Mouse (Mus musculus): ENCODE data around the gene Amt. TPM values are rescaled to one million over a fixed set of nuclear protein-coding genes. Genes with fewer than 3 reads are reported as not detected.
"Not testable (repeated sequence)": the region's sequence is repeated elsewhere in the genome, so short reads cannot be mapped to it uniquely, and the experiment has no call there.

Gene Amt
- polyA plus RNA-seq, 1 experiment from 2014 or later, result 14.4 TPM

DNA sequence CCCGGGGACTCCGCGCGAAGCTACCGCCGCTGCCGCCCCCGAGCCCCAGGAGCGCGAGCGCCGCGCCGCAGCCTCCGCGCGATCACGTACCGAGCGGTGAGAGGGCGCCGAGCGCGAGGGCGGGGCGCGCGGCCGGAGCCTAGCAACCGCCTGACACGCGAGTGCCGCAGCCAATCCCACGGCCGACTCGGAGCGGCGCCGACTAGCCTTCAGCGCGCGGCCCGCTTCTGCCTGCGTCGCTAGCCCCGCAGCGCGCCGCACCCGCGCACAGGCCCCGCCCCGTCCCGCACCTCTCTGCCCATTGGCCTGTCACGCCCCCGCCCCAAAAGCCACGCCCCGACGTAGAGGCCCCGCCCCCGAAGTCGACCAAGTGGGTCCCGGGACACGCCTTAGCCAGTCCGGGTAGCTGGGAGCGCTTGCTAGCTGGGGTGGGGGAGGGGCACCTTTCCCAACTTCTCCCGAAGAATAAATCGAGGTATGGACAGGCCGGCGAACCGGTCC lies 32.9 kb upstream of the Amt start, which contains the start of gene Dag1:
TSS of gene Dag1 (minus strand) at position 269 of the 501 bp plus-strand sequence.
- no peaks in the 10 kb centered on the region for H3K36me3 ChIP-seq (ENCODE audit: control insufficient read depth, insufficient read depth)
- peak within 1 kb of the TSS; percentile 77 for H3K4me3 ChIP-seq (ENCODE audit: low read depth, low read length)
- peak within 1 kb of the TSS; percentile 98 for H3K4me2 ChIP-seq (ENCODE audit: low read depth, low read length)
- H3K4me1 ChIP-seq (ENCODE audit: control insufficient read depth, low read depth, low read length), result peaks cover 21% of the 10 kb centered on the region
- under 1% methylated on average over 70 of the region's 71 CpGs for WGBS (ENCODE audit: insufficient replicate concordance)
- H3K9ac ChIP-seq (ENCODE audit: low read depth, low read length), result peak within 1 kb of the TSS; percentile 84
- ATAC-seq (ENCODE audit: low read depth), result peak; percentile 97
- no peaks in the 10 kb centered on the region for H3K27me3 ChIP-seq (ENCODE audit: control insufficient read depth, insufficient read depth, low read depth, low read length)
- no peaks in the 10 kb centered on the region for H3K9me3 ChIP-seq (replicated peaks; ENCODE audit: control insufficient read depth, low read length)
- peak within 1 kb of the TSS; percentile 86 for H3K27ac ChIP-seq (ENCODE audit: low read length)

DNA sequence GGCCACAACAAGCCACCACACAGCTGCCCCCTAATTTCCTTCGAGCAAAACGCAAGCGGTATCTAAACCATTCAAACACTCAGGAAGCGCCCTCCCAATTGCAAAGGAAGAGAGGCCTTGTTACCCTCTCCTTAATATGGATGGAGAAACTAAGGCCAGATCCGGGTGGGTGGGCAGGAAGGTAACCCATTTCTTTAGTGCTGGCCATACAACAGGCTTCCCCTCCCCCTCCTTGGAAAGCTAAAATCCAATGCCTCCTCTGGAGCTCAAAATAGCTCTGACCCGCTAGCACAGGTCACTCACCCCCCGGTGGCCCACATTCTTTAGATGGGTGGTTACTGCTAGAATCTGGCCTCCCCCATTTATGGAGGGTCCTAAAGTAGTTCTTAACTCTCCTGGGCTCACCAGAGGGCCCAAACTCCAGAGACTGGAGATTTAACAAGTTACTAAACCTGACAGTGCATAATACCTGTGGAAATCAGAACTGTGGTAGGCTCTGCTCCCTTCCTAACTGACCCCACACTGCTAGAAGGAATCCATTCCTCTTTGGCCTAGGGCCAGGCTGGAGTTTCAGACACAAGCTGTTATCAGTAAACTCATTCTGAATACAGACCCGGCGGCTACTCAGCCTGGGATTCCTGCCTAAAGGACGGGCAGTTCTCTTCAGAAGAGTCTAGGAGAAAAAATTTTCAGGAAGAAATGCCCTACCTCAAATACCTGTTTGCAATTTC lies 32.3 kb upstream of the Amt start:
- no peaks in the 10 kb centered on the region for H3K36me3 ChIP-seq (ENCODE audit: control insufficient read depth, insufficient read depth)
- peaks cover 21% of the 10 kb centered on the region for H3K4me1 ChIP-seq (ENCODE audit: control insufficient read depth, low read depth, low read length)
- H3K9me3 ChIP-seq (replicated peaks; ENCODE audit: control insufficient read depth, low read length), result no peaks in the 10 kb centered on the region
- H3K27ac ChIP-seq (ENCODE audit: low read length), result peak overlapping the region; percentile 66
- H3K4me2 ChIP-seq (ENCODE audit: low read depth, low read length), result peak overlapping the region; percentile 98
- H3K4me3 ChIP-seq (ENCODE audit: low read depth, low read length), result peak overlapping the region; percentile 77
- 15% methylated on average over 10 of the region's 10 CpGs for WGBS (ENCODE audit: insufficient replicate concordance)
- ATAC-seq (ENCODE audit: low read depth), result no peak
- H3K27me3 ChIP-seq (ENCODE audit: control insufficient read depth, insufficient read depth, low read depth, low read length), result no peaks in the 10 kb centered on the region
- H3K9ac ChIP-seq (ENCODE audit: low read depth, low read length), result peak overlapping the region; percentile 55; the same call in 1 of the 2 replicates

DNA sequence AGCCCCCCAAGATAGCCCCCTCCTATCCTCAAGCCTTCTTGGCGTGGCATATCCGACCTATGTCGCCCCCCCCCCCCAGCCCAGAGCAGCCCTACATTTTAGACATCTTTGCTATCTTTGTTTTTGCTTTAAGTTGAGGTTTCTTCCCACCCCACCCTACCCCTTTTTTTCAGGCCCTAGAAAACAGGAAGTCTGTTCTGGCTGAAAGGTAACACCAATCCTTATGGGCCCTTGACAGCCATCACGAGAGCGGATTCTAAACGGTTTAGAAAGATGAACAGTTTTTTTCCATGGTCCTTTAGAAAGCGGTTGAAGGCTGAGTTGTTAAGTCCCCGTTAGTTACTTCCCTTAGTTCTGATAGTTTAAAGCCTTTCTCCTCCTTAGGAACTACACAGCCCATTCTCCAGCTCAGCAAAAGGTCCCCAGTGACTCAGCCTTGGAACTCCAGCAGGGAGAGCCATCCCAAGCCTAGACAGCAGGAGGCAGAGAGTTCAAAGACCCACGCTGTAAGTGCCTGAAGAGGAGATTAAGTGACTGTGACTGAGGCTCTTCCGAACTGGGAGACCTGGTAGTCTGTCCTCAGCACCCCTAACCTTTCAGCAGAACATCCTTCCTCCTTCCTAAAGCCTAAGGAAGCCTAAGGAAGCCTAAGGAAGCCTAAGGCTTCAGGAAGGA lies 30.3 kb upstream of the Amt start:
- Histone ChIP-seq H3K27me3 (ENCODE audit: control insufficient read depth, insufficient read depth, low read depth, low read length) (no peaks in the 10 kb centered on the region), H3K36me3 (ENCODE audit: control insufficient read depth, insufficient read depth) (no peaks in the 10 kb centered on the region), H3K9me3 (replicated peaks; ENCODE audit: control insufficient read depth, low read length) (no peaks in the 10 kb centered on the region), H3K27ac (ENCODE audit: low read length) (no peak overlapping the region), H3K9ac (ENCODE audit: low read depth, low read length) (no peak overlapping the region), H3K4me1 (ENCODE audit: control insufficient read depth, low read depth, low read length) (peaks cover 21% of the 10 kb centered on the region), H3K4me2 (ENCODE audit: low read depth, low read length) (no peak overlapping the region), H3K4me3 (ENCODE audit: low read depth, low read length) (no peak overlapping the region)
- 35% methylated on average over 10 of the region's 10 CpGs for WGBS (ENCODE audit: insufficient replicate concordance)
- no peak for ATAC-seq (ENCODE audit: low read depth)

DNA sequence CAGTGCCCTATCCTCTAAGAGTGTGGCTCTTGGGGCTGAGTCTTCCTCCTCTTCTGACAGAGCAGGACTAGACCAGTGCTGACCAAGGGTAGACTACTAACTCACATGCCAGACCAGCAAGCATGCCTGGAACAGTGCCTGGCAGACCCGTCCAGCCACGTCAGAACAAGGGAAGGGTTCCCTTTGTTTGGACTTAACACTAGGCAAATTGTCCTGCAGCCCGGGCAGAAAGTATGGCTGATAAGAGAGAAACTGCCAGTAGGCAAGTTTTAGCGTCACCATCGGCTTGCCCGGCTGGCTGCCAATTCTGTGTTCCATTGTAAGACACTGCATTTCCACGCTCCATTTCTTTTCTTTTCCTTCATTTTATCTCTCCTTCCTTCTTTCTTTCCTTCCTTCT lies 29.0 kb upstream of the Amt start:
- Histone ChIP-seq H3K27me3 (ENCODE audit: control insufficient read depth, insufficient read depth, low read depth, low read length) (no peaks in the 10 kb centered on the region), H3K9me3 (replicated peaks; ENCODE audit: control insufficient read depth, low read length) (no peaks in the 10 kb centered on the region), H3K4me1 (ENCODE audit: control insufficient read depth, low read depth, low read length) (peaks cover 11% of the 10 kb centered on the region), H3K27ac (ENCODE audit: low read length) (no peak overlapping the region), H3K9ac (ENCODE audit: low read depth, low read length) (no peak overlapping the region), H3K4me2 (ENCODE audit: low read depth, low read length) (no peak overlapping the region), H3K4me3 (ENCODE audit: low read depth, low read length) (no peak overlapping the region), H3K36me3 (ENCODE audit: control insufficient read depth, insufficient read depth) (no peaks in the 10 kb centered on the region)
- no peak for ATAC-seq (ENCODE audit: low read depth)
- 59% methylated on average over 7 of the region's 7 CpGs for WGBS (ENCODE audit: insufficient replicate concordance)

DNA sequence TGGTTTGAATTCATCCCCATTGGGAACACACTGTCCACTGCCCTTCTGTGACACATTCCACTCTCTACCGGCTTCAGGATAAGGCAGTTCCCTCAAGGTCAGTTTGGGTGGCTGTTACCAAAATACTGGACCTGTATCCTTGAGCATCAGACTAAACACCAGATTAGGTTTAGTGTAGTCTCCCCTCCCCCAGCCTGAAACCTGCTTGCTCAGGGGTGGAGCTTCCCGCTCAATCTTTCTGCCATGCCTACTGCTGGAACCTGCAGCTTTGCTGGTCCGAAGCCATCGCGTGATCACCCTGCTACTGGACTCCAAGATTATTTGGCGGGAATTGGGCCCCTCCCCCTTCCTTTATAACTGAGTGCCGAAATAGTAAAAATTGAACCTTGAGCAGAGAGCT lies 28.0 kb upstream of the Amt start:
- not testable (repeated sequence) for H3K9ac ChIP-seq (ENCODE audit: low read depth, low read length); H3K4me3 ChIP-seq (ENCODE audit: low read depth, low read length); ATAC-seq (ENCODE audit: low read depth); H3K36me3 ChIP-seq (ENCODE audit: control insufficient read depth, insufficient read depth); H3K4me2 ChIP-seq (ENCODE audit: low read depth, low read length); H3K9me3 ChIP-seq (replicated peaks; ENCODE audit: control insufficient read depth, low read length); H3K4me1 ChIP-seq (ENCODE audit: control insufficient read depth, low read depth, low read length); H3K27ac ChIP-seq (ENCODE audit: low read length); H3K27me3 ChIP-seq (ENCODE audit: control insufficient read depth, insufficient read depth, low read depth, low read length)
- 68% methylated on average over 6 of the region's 7 CpGs for WGBS (ENCODE audit: insufficient replicate concordance)

DNA sequence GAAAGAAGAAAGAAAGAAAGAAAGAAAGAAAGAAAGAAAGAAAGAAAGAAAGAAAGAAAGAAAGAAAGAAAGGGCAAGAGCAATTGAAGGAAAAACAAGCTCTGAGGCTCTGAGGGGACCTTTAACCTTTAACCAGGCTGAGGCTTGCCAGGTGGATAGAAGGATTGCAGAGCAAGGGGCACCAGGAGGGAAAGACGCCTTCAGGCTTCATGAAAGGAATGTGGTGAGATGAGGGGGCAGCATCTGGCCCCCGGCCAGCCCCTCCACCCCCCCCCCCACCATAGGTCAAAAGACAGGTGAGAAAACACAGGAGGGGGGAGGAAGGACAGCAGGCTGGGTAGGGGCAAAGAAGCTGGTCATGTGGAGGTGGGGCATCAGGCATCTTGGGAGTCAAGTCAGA lies 24.7 kb upstream of the Amt start:
- Histone ChIP-seq H3K4me2 (ENCODE audit: low read depth, low read length) (no peak overlapping the region), H3K36me3 (ENCODE audit: control insufficient read depth, insufficient read depth) (no peaks in the 10 kb centered on the region), H3K27ac (ENCODE audit: low read length) (no peak overlapping the region), H3K27me3 (ENCODE audit: control insufficient read depth, insufficient read depth, low read depth, low read length) (no peaks in the 10 kb centered on the region), H3K4me1 (ENCODE audit: control insufficient read depth, low read depth, low read length) (peaks cover 6% of the 10 kb centered on the region), H3K9ac (ENCODE audit: low read depth, low read length) (no peak overlapping the region), H3K4me3 (ENCODE audit: low read depth, low read length) (no peak overlapping the region), H3K9me3 (replicated peaks; ENCODE audit: control insufficient read depth, low read length) (no peaks in the 10 kb centered on the region)
- WGBS (ENCODE audit: insufficient replicate concordance), result 42% methylated on average over 2 of the region's 2 CpGs
- no peak for ATAC-seq (ENCODE audit: low read depth)

DNA sequence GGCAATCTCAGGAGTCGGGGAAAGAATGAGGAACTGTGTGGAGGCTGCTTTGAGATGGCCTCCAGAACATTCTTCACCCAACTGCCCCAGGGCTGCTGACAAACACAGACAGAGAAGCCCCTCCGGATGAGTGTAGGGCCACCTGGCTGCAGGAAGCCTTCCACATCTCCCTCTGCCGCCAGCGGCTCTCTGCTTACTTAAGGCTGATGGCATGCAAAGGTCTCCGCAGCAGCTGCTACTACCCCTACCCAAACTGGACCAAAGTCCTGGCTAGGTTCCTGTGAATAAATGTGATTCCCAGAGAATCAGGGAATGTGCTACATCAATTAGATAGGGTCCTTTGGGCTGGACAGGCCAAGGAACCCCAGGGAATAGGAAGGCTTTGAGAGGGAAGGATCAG lies 24.0 kb upstream of the Amt start:
- no peak for ATAC-seq (ENCODE audit: low read depth)
- H3K36me3 ChIP-seq (ENCODE audit: control insufficient read depth, insufficient read depth), result no peaks in the 10 kb centered on the region

DNA sequence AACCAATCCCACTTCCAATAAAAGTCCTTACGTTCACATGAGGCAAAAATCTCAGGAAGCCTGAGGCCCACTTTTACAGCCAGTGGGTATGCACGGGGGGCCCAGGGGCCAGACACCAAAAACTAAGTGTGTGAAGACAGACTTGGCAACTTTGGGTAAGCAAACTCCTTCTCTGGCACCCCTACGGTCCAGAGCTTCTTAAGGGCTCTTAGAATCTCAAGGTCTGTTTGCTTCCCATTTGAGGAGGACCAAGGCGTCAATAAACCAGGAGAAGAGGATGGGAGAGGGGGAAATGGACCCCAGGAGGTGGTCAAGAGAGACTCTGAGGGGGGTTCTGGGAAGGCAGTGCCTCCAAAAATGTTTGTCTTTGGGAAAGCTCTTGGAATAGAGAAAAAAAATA lies 23.2 kb upstream of the Amt start:
- no peak overlapping the region for H3K9ac ChIP-seq (ENCODE audit: low read depth, low read length)
- WGBS (ENCODE audit: insufficient replicate concordance), result 63% methylated on average over 4 of the region's 4 CpGs
- no peak overlapping the region for H3K4me2 ChIP-seq (ENCODE audit: low read depth, low read length)
- H3K36me3 ChIP-seq (ENCODE audit: control insufficient read depth, insufficient read depth), result no peaks in the 10 kb centered on the region
- peaks cover 6% of the 10 kb centered on the region for H3K4me1 ChIP-seq (ENCODE audit: control insufficient read depth, low read depth, low read length)
- ATAC-seq (ENCODE audit: low read depth), result no peak
- no peak overlapping the region for H3K4me3 ChIP-seq (ENCODE audit: low read depth, low read length)
- no peaks in the 10 kb centered on the region for H3K9me3 ChIP-seq (replicated peaks; ENCODE audit: control insufficient read depth, low read length)
- H3K27ac ChIP-seq (ENCODE audit: low read length), result no peak overlapping the region
- no peaks in the 10 kb centered on the region for H3K27me3 ChIP-seq (ENCODE audit: control insufficient read depth, insufficient read depth, low read depth, low read length)

More for the DNA sequence above, 24.0 kb upstream of the Amt start:
- 48% methylated on average over 5 of the region's 5 CpGs for WGBS (ENCODE audit: insufficient replicate concordance)
- Histone ChIP-seq H3K4me2 (ENCODE audit: low read depth, low read length) (no peak overlapping the region), H3K9me3 (replicated peaks; ENCODE audit: control insufficient read depth, low read length) (no peaks in the 10 kb centered on the region), H3K27me3 (ENCODE audit: control insufficient read depth, insufficient read depth, low read depth, low read length) (no peaks in the 10 kb centered on the region), H3K4me3 (ENCODE audit: low read depth, low read length) (no peak overlapping the region), H3K9ac (ENCODE audit: low read depth, low read length) (no peak overlapping the region), H3K27ac (ENCODE audit: low read length) (no peak overlapping the region), H3K4me1 (ENCODE audit: control insufficient read depth, low read depth, low read length) (peaks cover 6% of the 10 kb centered on the region)
